Mouse (Mus musculus) skeletal muscle tissue, adult 2 months (tissue): ENCODE measurements around the gene Adamts18.

Experiments used
- DNase-seq: peaks from one replicate; pipeline ENCODE4 v3.0.0-alpha.2; 2012; ENCODE audit warnings: low read depth, low spot score

Gene Adamts18

GRCm38 (mm10) chr8:113664544-113664943 is 184.0 kb downstream of the Adamts18 start:
- peak; percentile 32 for DNase-seq

GRCm38 (mm10) chr8:113660128-113660527 is 188.4 kb downstream of the Adamts18 start:
- DNase-seq: no peak

GRCm38 (mm10) chr8:113656681-113657298 is 191.7 kb downstream of the Adamts18 start:
- DNase-seq: no peak

GRCm38 (mm10) chr8:113656154-113656553 is 192.4 kb downstream of the Adamts18 start:
- no peak for DNase-seq

GRCm38 (mm10) chr8:113653151-113653550 is 195.4 kb downstream of the Adamts18 start:
- no peak for DNase-seq

- DNase-seq: no peak
These were observed 196.1 kb downstream of the Adamts18 start for GRCm38 (mm10) chr8:113652450-113652849.
